ENCODE assay signal across 19 mouse cellular contexts in the genomic region with DNA sequence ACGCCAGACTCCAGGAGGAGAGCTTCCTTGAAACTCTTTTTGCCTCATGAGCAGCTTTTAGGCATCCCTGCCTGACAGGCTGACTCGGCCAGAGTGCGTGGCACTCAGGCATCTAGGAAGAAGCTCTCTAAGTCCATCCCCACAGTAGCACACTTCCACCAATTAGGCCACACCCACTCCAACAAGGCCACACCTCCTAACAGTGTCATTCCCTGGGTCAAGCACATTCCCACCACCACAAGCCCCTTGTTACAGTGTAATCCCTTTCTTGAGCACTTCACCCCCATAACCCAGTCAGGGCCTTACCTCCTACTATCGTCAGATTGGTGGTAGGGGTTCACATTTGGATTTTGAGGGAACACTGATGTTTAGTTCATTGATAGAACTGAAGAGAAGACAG.
DNase-seq lines count a peak whose midpoint lies in the region; ATAC-seq and TF ChIP-seq lines count a peak whose summit lies in the region.
"Had no signal": no experiment of that assay in that cellular context is flagged by ENCODE, and none has a peak within 500 bp of the region (broad histone marks: within the 10 kb centered on the region; RNA-seq: fewer than 3 reads in every experiment).

No protein-coding gene starts in this region.

- no peaks in the 10 kb centered on the region for H3K9me3 ChIP-seq in forebrain, embryonic 12.5 days
- H3K9me3 ChIP-seq in forebrain, embryonic 16.5 days (ENCODE audit: control insufficient read depth, low read length), result no peaks in the 10 kb centered on the region
- no peaks in the 10 kb centered on the region for H3K9me3 ChIP-seq in hindbrain, embryonic 13.5 days
- H3K9me3 ChIP-seq in hindbrain, embryonic 12.5 days (replicated peaks), result no peaks in the 10 kb centered on the region
- H3K9me3 ChIP-seq in midbrain, embryonic 13.5 days, result no peaks in the 10 kb centered on the region
- no peaks in the 10 kb centered on the region for H3K9me3 ChIP-seq in midbrain, embryonic 14.5 days (ENCODE audit: control insufficient read depth, low read length)
- no peaks in the 10 kb centered on the region for H3K9me3 ChIP-seq in ES-E14 (ENCODE audit: control insufficient read depth, insufficient read depth, low read depth, low read length)
- H3K9me3 ChIP-seq: embryonic facial prominence, embryonic 12.5 days had no signal

- H3K27me3 ChIP-seq in forebrain, embryonic 12.5 days, result no peaks in the 10 kb centered on the region
- no peaks in the 10 kb centered on the region for H3K27me3 ChIP-seq in forebrain, embryonic 16.5 days (replicated peaks; ENCODE audit: control insufficient read depth, insufficient read depth, low read length)
- no peaks in the 10 kb centered on the region for H3K27me3 ChIP-seq in hindbrain, embryonic 13.5 days
- H3K27me3 ChIP-seq in hindbrain, embryonic 12.5 days, result no peaks in the 10 kb centered on the region
- H3K27me3 ChIP-seq in midbrain, embryonic 13.5 days, result no peaks in the 10 kb centered on the region
- no peaks in the 10 kb centered on the region for H3K27me3 ChIP-seq in midbrain, embryonic 14.5 days (ENCODE audit: control insufficient read depth, insufficient read depth, low read length)
- H3K27me3 ChIP-seq: embryonic facial prominence, embryonic 12.5 days; heart, embryonic 13.5 days had no signal

- H3K9ac ChIP-seq in forebrain, embryonic 12.5 days, result no peak overlapping the region
- H3K9ac ChIP-seq in forebrain, embryonic 16.5 days (replicated peaks; ENCODE audit: low read depth, low read length), result no peak overlapping the region
- H3K9ac ChIP-seq in hindbrain, embryonic 13.5 days, result no peak overlapping the region
- no peak overlapping the region for H3K9ac ChIP-seq in hindbrain, embryonic 12.5 days
- no peak overlapping the region for H3K9ac ChIP-seq in midbrain, embryonic 13.5 days (replicated peaks)
- H3K9ac ChIP-seq in midbrain, embryonic 14.5 days (replicated peaks; ENCODE audit: low read length), result no peak overlapping the region
- no peak overlapping the region for H3K9ac ChIP-seq in ES-E14 (ENCODE audit: insufficient read depth, low read depth, low read length, poor library complexity, severe bottlenecking)
- H3K9ac ChIP-seq: embryonic facial prominence, embryonic 12.5 days; heart, embryonic 13.5 days; hindbrain, embryonic 14.5 days had no signal

- H3K4me2 ChIP-seq in forebrain, embryonic 12.5 days, result no peak overlapping the region
- H3K4me2 ChIP-seq in forebrain, embryonic 16.5 days (ENCODE audit: low read length), result no peak overlapping the region
- no peak overlapping the region for H3K4me2 ChIP-seq in hindbrain, embryonic 13.5 days
- no peak overlapping the region for H3K4me2 ChIP-seq in hindbrain, embryonic 12.5 days (replicated peaks)
- H3K4me2 ChIP-seq in midbrain, embryonic 13.5 days (replicated peaks), result no peak overlapping the region
- H3K4me2 ChIP-seq in midbrain, embryonic 14.5 days (ENCODE audit: low read length), result no peak overlapping the region
- H3K4me2 ChIP-seq: embryonic facial prominence, embryonic 12.5 days; heart, embryonic 13.5 days; hindbrain, embryonic 14.5 days had no signal

- H3K4me3 ChIP-seq in forebrain, embryonic 12.5 days (replicated peaks), result no peak overlapping the region
- no peak overlapping the region for H3K4me3 ChIP-seq in forebrain, embryonic 16.5 days (replicated peaks; ENCODE audit: low read length)
- no peak overlapping the region for H3K4me3 ChIP-seq in hindbrain, embryonic 13.5 days
- no peak overlapping the region for H3K4me3 ChIP-seq in hindbrain, embryonic 12.5 days
- no peak overlapping the region for H3K4me3 ChIP-seq in midbrain, embryonic 13.5 days (replicated peaks)
- no peak overlapping the region for H3K4me3 ChIP-seq in midbrain, embryonic 14.5 days (replicated peaks; ENCODE audit: low read depth, low read length)
- no peak overlapping the region for H3K4me3 ChIP-seq in ES-E14 (ENCODE audit: insufficient read depth in 1 of 2, low read depth in 1 of 2, low read length in 2 of 2, poor library complexity in 1 of 2, severe bottlenecking in 1 of 2)
- H3K4me3 ChIP-seq: embryonic facial prominence, embryonic 12.5 days; heart, embryonic 13.5 days had no signal

- in situ Hi-C loops in ES-E14 (cut with MboI; ENCODE audit: low sequenced_read_pairs in 2 of 2, unreplicated experiment in 2 of 2), result no loop called here

- 81% methylated on average over 4 of the region's 4 CpGs for WGBS in forebrain, embryonic 12.5 days
- WGBS in forebrain, embryonic 16.5 days, result 85% methylated on average over 4 of the region's 4 CpGs
- WGBS in hindbrain, embryonic 13.5 days, result 96% methylated on average over 4 of the region's 4 CpGs
- 93% methylated on average over 4 of the region's 4 CpGs for WGBS in hindbrain, embryonic 12.5 days
- WGBS in midbrain, embryonic 13.5 days, result 96% methylated on average over 4 of the region's 4 CpGs
- WGBS in midbrain, embryonic 14.5 days, result 97% methylated on average over 4 of the region's 4 CpGs

- peaks cover 9% of the 10 kb centered on the region for H3K4me1 ChIP-seq in forebrain, embryonic 12.5 days
- H3K4me1 ChIP-seq in forebrain, embryonic 16.5 days (replicated peaks; ENCODE audit: control insufficient read depth, insufficient read depth, low read length), result peaks cover 3% of the 10 kb centered on the region
- peaks cover 12% of the 10 kb centered on the region for H3K4me1 ChIP-seq in hindbrain, embryonic 13.5 days (replicated peaks)
- peaks cover 8% of the 10 kb centered on the region; the same call in 1 of the 2 replicates for H3K4me1 ChIP-seq in hindbrain, embryonic 12.5 days
- peaks cover 9% of the 10 kb centered on the region for H3K4me1 ChIP-seq in midbrain, embryonic 13.5 days (replicated peaks)
- 0 out of 2 replicates have a peak, but pooled peaks cover 9% of the 10 kb centered on the region for H3K4me1 ChIP-seq in midbrain, embryonic 14.5 days (ENCODE audit: control insufficient read depth, insufficient read depth, low read length)
- H3K4me1 ChIP-seq in ES-E14 (ENCODE audit: control insufficient read depth in 2 of 2, insufficient read depth in 2 of 2, low read length in 2 of 2, poor library complexity in 1 of 2), result no peaks in the 10 kb centered on the region
- H3K4me1 ChIP-seq: embryonic facial prominence, embryonic 12.5 days had no signal

- ATAC-seq in forebrain, embryonic 12.5 days (ENCODE audit: low FRiP score), result peak; percentile 59; the same call in 1 of the 2 replicates
- no peak for ATAC-seq in forebrain, embryonic 16.5 days
- 0 out of 2 replicates have a peak, but pooled peaks have one; percentile 36 for ATAC-seq in hindbrain, embryonic 13.5 days (ENCODE audit: low FRiP score)
- ATAC-seq in hindbrain, embryonic 12.5 days (ENCODE audit: low FRiP score), result no peak
- ATAC-seq in midbrain, embryonic 13.5 days, result peak; percentile 66; the same call in 1 of the 2 replicates
- ATAC-seq in midbrain, embryonic 14.5 days (ENCODE audit: low FRiP score, low TSS enrichment), result no peak

- no peak for DNase-seq in midbrain, embryonic 14.5 days
- DNase-seq in ES-E14 (ENCODE audit: low read depth, low spot score), result peak; percentile 61
- DNase-seq in thymus, postnatal 0 days (ENCODE audit: low spot score), result no peak
- DNase-seq: adrenal gland, postnatal 10 days; cerebellum, adult 11 months; cerebellum, adult 9-10 months; cerebellum, postnatal 25 days; gastrocnemius, postnatal 36 days; heart, adult 11 months; heart, postnatal 36 days; kidney, adult 11 months had no signal

- no peak overlapping the region for H3K27ac ChIP-seq in forebrain, embryonic 12.5 days
- no peak overlapping the region for H3K27ac ChIP-seq in forebrain, embryonic 16.5 days (ENCODE audit: low read length)
- H3K27ac ChIP-seq in hindbrain, embryonic 13.5 days, result no peak overlapping the region
- no peak overlapping the region for H3K27ac ChIP-seq in hindbrain, embryonic 12.5 days
- H3K27ac ChIP-seq in midbrain, embryonic 13.5 days, result no peak overlapping the region
- H3K27ac ChIP-seq in midbrain, embryonic 14.5 days (replicated peaks; ENCODE audit: low read depth, low read length), result no peak overlapping the region
- H3K27ac ChIP-seq in ES-E14 (ENCODE audit: insufficient read depth, low read depth, low read length, poor library complexity, severe bottlenecking), result no peak overlapping the region
- H3K27ac ChIP-seq: embryonic facial prominence, embryonic 12.5 days; heart, embryonic 13.5 days; hindbrain, embryonic 14.5 days had no signal

- peaks cover 3% of the 10 kb centered on the region; the same call in 1 of the 2 replicates for H3K36me3 ChIP-seq in forebrain, embryonic 12.5 days (replicated peaks)
- H3K36me3 ChIP-seq in forebrain, embryonic 16.5 days (ENCODE audit: control insufficient read depth, insufficient read depth), result no peaks in the 10 kb centered on the region
- H3K36me3 ChIP-seq in hindbrain, embryonic 13.5 days, result peaks cover 4% of the 10 kb centered on the region
- H3K36me3 ChIP-seq in hindbrain, embryonic 12.5 days, result no peaks in the 10 kb centered on the region
- H3K36me3 ChIP-seq in midbrain, embryonic 13.5 days, result 0 out of 2 replicates have a peak, but pooled peaks cover 2% of the 10 kb centered on the region
- no peaks in the 10 kb centered on the region for H3K36me3 ChIP-seq in midbrain, embryonic 14.5 days (ENCODE audit: control insufficient read depth, insufficient read depth, low read length)
- no peaks in the 10 kb centered on the region for H3K36me3 ChIP-seq in ES-E14 (ENCODE audit: control insufficient read depth, insufficient read depth, low read length, poor library complexity, severe bottlenecking)
- H3K36me3 ChIP-seq: embryonic facial prominence, embryonic 12.5 days had no signal

TF ChIP-seq in ES-E14, 5 proteins besides CTCF, POLR2A, EP300 and RAD21:
- TF ChIP-seq ZNF384 (IDR thresholded peaks at IDR 0.05; ENCODE audit: low read depth, low read length) (no peak), HCFC1 (IDR thresholded peaks at IDR 0.05; ENCODE audit: borderline replicate concordance, insufficient read depth, low read length) (no peak), MAFK (IDR thresholded peaks at IDR 0.05; ENCODE audit: insufficient read depth, low read depth, low read length) (no peak), CHD2 (IDR thresholded peaks at IDR 0.05; ENCODE audit: low read depth, low read length) (no peak), ZC3H11A (IDR thresholded peaks at IDR 0.05; ENCODE audit: borderline replicate concordance, low read depth, low read length) (no peak)
TF ChIP-seq in ES-E14: peak in this region for 0.

Comparison
In these comparisons a context has a peak if more than half of its experiments do, and no peak if none do; other contexts are left out.
1. ATAC-seq: peak in forebrain, embryonic 12.5 days (single experiment), hindbrain, embryonic 13.5 days (single experiment) and midbrain, embryonic 13.5 days (single experiment); none in forebrain, embryonic 16.5 days (single experiment), hindbrain, embryonic 12.5 days (single experiment) and midbrain, embryonic 14.5 days (single experiment).